Mouse (Mus musculus): ENCODE results near the gene Pacsin3. TPM values are rescaled to one million over a fixed set of nuclear protein-coding genes. Genes with fewer than 3 reads are reported as not detected.

Pacsin3 gene
- polyA plus RNA-seq, 1 experiment = 30.2 TPM

- Histone ChIP-seq H3K4me1 (ENCODE audit: control insufficient read depth, insufficient read depth, low read length) (no peaks in the 10 kb centered on the region), H3K36me3 (ENCODE audit: control insufficient read depth, insufficient read depth, low read length) (no peaks in the 10 kb centered on the region), H3K27ac (ENCODE audit: insufficient read depth, low read depth, low read length) (no peak overlapping the region), H3K27me3 (replicated peaks; ENCODE audit: control insufficient read depth, insufficient read depth, low read length) (no peaks in the 10 kb centered on the region), H3K4me3 (ENCODE audit: insufficient read depth, low read depth, low read length) (no peak overlapping the region)
- TF ChIP-seq CTCF (conservative IDR thresholded peaks at IDR 0.05; ENCODE audit: insufficient read depth, insufficient read length, low read depth, low read length) (peak; percentile 93), POLR2A (IDR thresholded peaks at IDR 0.05; ENCODE audit: low read depth, low read length) (no peak)
- DNase-seq = peak; percentile 77
- 16% methylated on average over 7 of the region's 7 CpGs for WGBS
Observed at GRCm38 (mm10) chr2:91285885-91286505, 30.2 kb downstream of the Pacsin3 start.

- H3K36me3 ChIP-seq (ENCODE audit: control insufficient read depth, insufficient read depth, low read length) = no peaks in the 10 kb centered on the region
- 77% methylated on average over 6 of the region's 6 CpGs for WGBS
- no peaks in the 10 kb centered on the region for H3K4me1 ChIP-seq (ENCODE audit: control insufficient read depth, insufficient read depth, low read length)
- no peak for TF ChIP-seq POLR2A (IDR thresholded peaks at IDR 0.05; ENCODE audit: low read depth, low read length)
- no peak for TF ChIP-seq CTCF (conservative IDR thresholded peaks at IDR 0.05; ENCODE audit: insufficient read depth, insufficient read length, low read depth, low read length)
- no peak overlapping the region for H3K27ac ChIP-seq (ENCODE audit: insufficient read depth, low read depth, low read length)
- no peak for DNase-seq
- no peak overlapping the region for H3K4me3 ChIP-seq (ENCODE audit: insufficient read depth, low read depth, low read length)
- H3K27me3 ChIP-seq (replicated peaks; ENCODE audit: control insufficient read depth, insufficient read depth, low read length) = no peaks in the 10 kb centered on the region
Observed at GRCm38 (mm10) chr2:91287563-91287962, 31.8 kb downstream of the Pacsin3 start.

- H3K36me3 ChIP-seq (ENCODE audit: control insufficient read depth, insufficient read depth, low read length) = no peaks in the 10 kb centered on the region
- no peaks in the 10 kb centered on the region for H3K4me1 ChIP-seq (ENCODE audit: control insufficient read depth, insufficient read depth, low read length)
- WGBS = 57% methylated on average over 12 of the region's 12 CpGs
- no peak overlapping the region for H3K4me3 ChIP-seq (ENCODE audit: insufficient read depth, low read depth, low read length)
- H3K27me3 ChIP-seq (replicated peaks; ENCODE audit: control insufficient read depth, insufficient read depth, low read length) = no peaks in the 10 kb centered on the region
- peak; percentile 17 for DNase-seq
- no peak for TF ChIP-seq CTCF (conservative IDR thresholded peaks at IDR 0.05; ENCODE audit: insufficient read depth, insufficient read length, low read depth, low read length)
- no peak for TF ChIP-seq POLR2A (IDR thresholded peaks at IDR 0.05; ENCODE audit: low read depth, low read length)
- no peak overlapping the region for H3K27ac ChIP-seq (ENCODE audit: insufficient read depth, low read depth, low read length)
Observed at GRCm38 (mm10) chr2:91291197-91292007, 35.6 kb downstream of the Pacsin3 start.

GRCm38 (mm10) chr2:91294226-91294625 lies 38.5 kb downstream of the Pacsin3 start:
- WGBS = 88% methylated on average over 3 of the region's 3 CpGs
- DNase-seq = no peak
- Histone ChIP-seq H3K36me3 (ENCODE audit: control insufficient read depth, insufficient read depth, low read length) (no peaks in the 10 kb centered on the region), H3K27me3 (replicated peaks; ENCODE audit: control insufficient read depth, insufficient read depth, low read length) (no peaks in the 10 kb centered on the region), H3K4me3 (ENCODE audit: insufficient read depth, low read depth, low read length) (no peak overlapping the region), H3K4me1 (ENCODE audit: control insufficient read depth, insufficient read depth, low read length) (no peaks in the 10 kb centered on the region), H3K27ac (ENCODE audit: insufficient read depth, low read depth, low read length) (no peak overlapping the region)
- TF ChIP-seq POLR2A (IDR thresholded peaks at IDR 0.05; ENCODE audit: low read depth, low read length) (no peak), CTCF (conservative IDR thresholded peaks at IDR 0.05; ENCODE audit: insufficient read depth, insufficient read length, low read depth, low read length) (no peak)

- WGBS = 91% methylated on average over 5 of the region's 5 CpGs
- TF ChIP-seq POLR2A (IDR thresholded peaks at IDR 0.05; ENCODE audit: low read depth, low read length) = no peak
- TF ChIP-seq CTCF (conservative IDR thresholded peaks at IDR 0.05; ENCODE audit: insufficient read depth, insufficient read length, low read depth, low read length) = no peak
- no peak overlapping the region for H3K4me3 ChIP-seq (ENCODE audit: insufficient read depth, low read depth, low read length)
- no peaks in the 10 kb centered on the region for H3K36me3 ChIP-seq (ENCODE audit: control insufficient read depth, insufficient read depth, low read length)
- H3K4me1 ChIP-seq (ENCODE audit: control insufficient read depth, insufficient read depth, low read length) = no peaks in the 10 kb centered on the region
- no peak overlapping the region for H3K27ac ChIP-seq (ENCODE audit: insufficient read depth, low read depth, low read length)
- H3K27me3 ChIP-seq (replicated peaks; ENCODE audit: control insufficient read depth, insufficient read depth, low read length) = no peaks in the 10 kb centered on the region
- DNase-seq = no peak
Observed at GRCm38 (mm10) chr2:91295895-91296294, 40.1 kb downstream of the Pacsin3 start.

GRCm38 (mm10) chr2:91299156-91299555 lies 43.4 kb downstream of the Pacsin3 start:
- Histone ChIP-seq H3K36me3 (ENCODE audit: control insufficient read depth, insufficient read depth, low read length) (no peaks in the 10 kb centered on the region), H3K4me1 (ENCODE audit: control insufficient read depth, insufficient read depth, low read length) (no peaks in the 10 kb centered on the region), H3K27me3 (replicated peaks; ENCODE audit: control insufficient read depth, insufficient read depth, low read length) (no peaks in the 10 kb centered on the region), H3K4me3 (ENCODE audit: insufficient read depth, low read depth, low read length) (no peak overlapping the region), H3K27ac (ENCODE audit: insufficient read depth, low read depth, low read length) (no peak overlapping the region)
- no peak for TF ChIP-seq POLR2A (IDR thresholded peaks at IDR 0.05; ENCODE audit: low read depth, low read length)
- no peak for TF ChIP-seq CTCF (conservative IDR thresholded peaks at IDR 0.05; ENCODE audit: insufficient read depth, insufficient read length, low read depth, low read length)
- DNase-seq = no peak
- WGBS = 72% methylated on average over 3 of the region's 3 CpGs

- 100% methylated on average over 2 of the region's 2 CpGs for WGBS
- no peak overlapping the region for H3K27ac ChIP-seq (ENCODE audit: insufficient read depth, low read depth, low read length)
- TF ChIP-seq CTCF (conservative IDR thresholded peaks at IDR 0.05; ENCODE audit: insufficient read depth, insufficient read length, low read depth, low read length) = 0 out of 2 replicates have a peak, but pooled peaks have one; percentile 22
- TF ChIP-seq POLR2A (IDR thresholded peaks at IDR 0.05; ENCODE audit: low read depth, low read length) = no peak
Observed at GRCm38 (mm10) chr2:91300784-91301183, 45.0 kb downstream of the Pacsin3 start.

More at GRCm38 (mm10) chr2:91300784-91301183, 45.0 kb downstream of the Pacsin3 start:
- H3K36me3 ChIP-seq (ENCODE audit: control insufficient read depth, insufficient read depth, low read length) = no peaks in the 10 kb centered on the region
- H3K27me3 ChIP-seq (replicated peaks; ENCODE audit: control insufficient read depth, insufficient read depth, low read length) = no peaks in the 10 kb centered on the region
- DNase-seq = no peak
- H3K4me1 ChIP-seq (ENCODE audit: control insufficient read depth, insufficient read depth, low read length) = no peaks in the 10 kb centered on the region
- no peak overlapping the region for H3K4me3 ChIP-seq (ENCODE audit: insufficient read depth, low read depth, low read length)

Measured in kidney, adult 2 months (tissue).